Mouse (Mus musculus): ENCODE data around the gene Rpl14. TPM values are rescaled to one million over a fixed set of nuclear protein-coding genes. Genes with fewer than 3 reads are reported as not detected.

Gene Rpl14
- total RNA-seq, 2 experiments from 2014 or later, result 268 to 270 TPM

- DNase-seq, result no peak
Observed at GRCm38 (mm10) chr9:120603512-120603908, 32.3 kb downstream of the Rpl14 start.

- DNase-seq, result no peak
Observed at GRCm38 (mm10) chr9:120603956-120604355, 32.7 kb downstream of the Rpl14 start.

DNA sequence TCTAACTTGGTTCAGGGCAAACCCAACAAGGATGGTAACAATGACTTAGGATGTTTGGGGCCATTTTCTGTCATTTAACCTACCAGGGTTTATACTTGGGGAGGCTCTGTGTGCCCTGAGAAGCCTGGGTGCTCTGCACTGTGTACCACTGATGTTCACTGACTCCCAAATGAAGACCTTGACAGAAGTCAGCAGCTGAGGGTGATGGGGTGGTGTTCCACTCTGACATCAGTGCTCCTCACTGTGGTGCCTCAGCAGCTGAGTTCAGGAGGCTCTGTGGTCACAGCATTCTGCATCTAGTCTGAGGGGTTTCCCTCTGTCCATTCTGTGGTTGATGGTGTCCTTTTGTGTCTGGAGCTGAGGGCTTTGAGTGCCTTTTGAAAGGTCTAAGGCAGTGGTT is 39.8 kb downstream of the Rpl14 start:
- DNase-seq, result no peak

DNA sequence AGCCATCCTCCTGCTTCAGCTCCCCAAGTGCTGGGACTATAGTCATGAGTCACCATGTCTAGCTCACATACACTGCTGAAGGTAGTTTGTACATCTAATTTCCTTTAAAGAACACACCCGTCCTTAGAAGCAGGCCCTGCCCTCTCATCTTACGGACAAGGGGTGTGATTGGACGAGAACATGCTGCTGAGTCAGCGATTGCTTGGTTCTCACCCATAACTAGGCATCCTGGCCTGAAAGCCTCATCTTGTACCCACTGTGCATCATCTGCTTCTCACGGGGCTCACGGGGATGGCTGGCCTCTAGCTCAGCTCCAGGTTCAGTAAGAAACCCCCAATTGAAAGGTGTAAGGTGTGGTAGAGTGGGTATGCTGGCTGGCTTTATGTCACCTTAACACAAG is 42.8 kb downstream of the Rpl14 start:
- no peak for DNase-seq

DNA sequence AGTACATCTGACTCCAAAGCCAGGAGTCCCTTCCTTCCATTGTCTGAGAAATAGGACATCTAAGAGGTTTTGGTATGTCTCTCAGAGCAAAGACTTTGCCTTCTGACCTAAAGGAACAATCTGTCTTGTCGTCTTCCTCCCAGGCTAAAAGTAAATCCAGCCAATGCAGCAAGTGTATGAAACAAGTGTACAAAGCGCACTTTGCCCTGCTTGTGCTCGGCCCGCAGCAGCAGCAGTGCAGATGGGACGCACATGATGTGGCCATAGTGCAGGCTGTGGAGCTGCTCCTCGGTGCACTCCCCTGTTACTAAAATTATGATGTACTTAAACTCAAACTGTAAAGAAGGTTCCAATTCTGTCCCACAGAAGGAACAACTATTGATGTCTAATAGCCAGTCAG is 46.9 kb downstream of the Rpl14 start:
- no peak for DNase-seq

DNA sequence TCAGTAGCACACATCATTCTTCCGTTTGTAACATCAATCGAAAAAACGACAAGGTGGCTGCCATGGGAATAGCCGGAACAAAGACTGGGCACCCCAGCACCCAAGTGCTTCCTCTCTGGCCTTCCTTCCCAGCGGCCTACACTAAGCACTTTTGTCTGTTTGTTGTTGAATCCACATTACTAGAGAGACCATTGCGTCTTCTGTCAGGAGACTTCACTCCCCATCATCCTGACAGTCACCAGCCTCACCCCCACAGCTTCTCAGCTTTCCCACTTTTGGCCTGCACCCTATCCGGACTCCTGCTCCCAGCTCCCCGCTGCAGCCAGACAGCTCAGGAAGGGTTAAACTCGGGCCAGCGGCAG is 48.1 kb downstream of the Rpl14 start:
- DNase-seq, result no peak

DNA sequence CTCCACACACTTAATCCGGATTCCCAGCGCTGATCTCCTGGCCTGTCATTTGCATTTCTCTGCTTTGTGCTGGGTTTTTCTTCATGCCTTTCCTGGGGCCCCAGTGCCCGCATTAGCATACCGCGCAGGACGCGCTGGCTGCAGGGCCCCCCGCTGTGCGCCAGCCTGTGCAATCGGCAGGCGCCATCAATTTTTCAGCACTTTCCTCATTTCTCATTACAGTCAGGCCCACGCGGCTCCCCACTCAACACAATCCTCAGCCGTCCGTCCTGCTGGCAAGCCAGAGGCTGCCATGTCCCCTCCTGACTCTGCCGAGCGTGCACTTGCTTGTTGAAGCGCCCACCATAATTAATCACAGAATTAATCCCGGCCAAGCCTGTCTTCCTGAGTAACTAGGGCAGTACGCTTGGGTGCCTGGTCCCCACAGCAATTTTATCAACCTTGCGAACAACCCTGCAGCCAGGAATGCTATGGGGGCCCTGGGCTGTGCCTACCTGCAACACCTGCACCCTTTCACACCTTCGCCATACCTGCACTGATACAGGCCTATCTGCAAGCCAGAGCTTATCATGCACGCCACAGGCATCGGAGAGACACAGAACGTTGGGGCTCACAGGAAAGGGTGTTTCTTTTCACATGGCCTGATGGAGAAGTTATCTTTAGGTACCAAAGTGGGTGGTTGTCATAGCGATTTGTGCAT is 48.6 kb downstream of the Rpl14 start:
- DNase-seq, result no peak

DNA sequence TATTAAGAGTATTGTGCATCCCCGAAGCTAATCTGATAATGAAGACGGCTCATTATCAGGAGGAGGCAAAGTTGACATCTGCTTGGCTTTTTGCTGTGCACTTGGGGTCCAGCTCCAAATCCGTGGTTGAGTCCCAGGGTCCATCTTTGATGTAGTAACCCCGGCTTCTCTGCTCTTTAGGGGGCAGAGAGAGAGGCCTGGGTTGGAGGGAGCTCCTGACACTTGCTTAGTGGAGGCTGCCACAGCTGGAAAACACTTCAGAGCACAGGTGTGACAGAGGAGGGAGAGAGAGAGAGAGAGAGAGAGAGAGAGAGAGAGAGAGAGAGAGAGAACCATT is 49.1 kb downstream of the Rpl14 start:
- DNase-seq, result no peak

Other genes with a start within 250 kb of the Rpl14 start
- gene Eif1b, start 79.2 kb upstream of the Rpl14 start, total RNA-seq (2021), result 10 to 100 TPM; 34.4 to 38.1 TPM
- not detected for gene Entpd3, start 31.6 kb upstream of the Rpl14 start, total RNA-seq (2021)